Mouse (Mus musculus): ENCODE data around the gene Vma21-ps. TPM values are rescaled to one million over a fixed set of nuclear protein-coding genes. Genes with fewer than 3 reads are reported as not detected.

Gene Vma21-ps
- polyA plus RNA-seq, 1 experiment from 2014 or later = 0.74 TPM

DNA sequence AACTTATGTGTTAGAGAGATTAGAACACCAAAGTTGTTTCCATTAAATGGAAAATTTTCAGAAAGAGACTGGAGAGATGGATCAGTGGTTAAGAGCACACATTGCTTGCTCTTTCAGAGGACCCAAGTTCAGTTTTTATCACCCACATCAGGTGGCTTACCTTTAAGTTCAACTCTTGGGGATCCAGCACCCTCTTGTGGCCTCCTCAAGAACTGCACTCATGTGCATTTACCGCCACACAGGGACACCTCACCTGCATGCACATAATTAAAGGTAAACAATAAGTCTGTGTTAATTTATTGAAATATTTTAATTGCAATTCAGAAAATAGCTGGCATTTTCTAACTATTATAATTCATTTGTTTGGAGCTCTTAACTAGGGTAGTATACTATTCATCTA lies 37.3 kb downstream of the Vma21-ps start:
- H3K4me3 ChIP-seq (ENCODE audit: low read depth, low read length) = no peak overlapping the region
- WGBS (ENCODE audit: insufficient replicate concordance) = 98% methylated on average over 1 of the region's 1 CpGs
- H3K4me2 ChIP-seq (ENCODE audit: low read depth, low read length) = no peak overlapping the region
- ATAC-seq (ENCODE audit: low read depth) = no peak
- no peaks in the 10 kb centered on the region for H3K4me1 ChIP-seq (ENCODE audit: control insufficient read depth, low read depth, low read length)
- H3K27me3 ChIP-seq (ENCODE audit: control insufficient read depth, insufficient read depth, low read depth, low read length) = no peaks in the 10 kb centered on the region
- H3K36me3 ChIP-seq (ENCODE audit: control insufficient read depth, insufficient read depth) = peaks cover 62% of the 10 kb centered on the region
- H3K9ac ChIP-seq (ENCODE audit: low read depth, low read length) = no peak overlapping the region
- no peak overlapping the region for H3K27ac ChIP-seq (ENCODE audit: low read length)
- no peaks in the 10 kb centered on the region for H3K9me3 ChIP-seq (replicated peaks; ENCODE audit: control insufficient read depth, low read length)

Other genes starting within 250 kb of the Vma21-ps start
- gene Smc2, start 58.0 kb downstream of the Vma21-ps start, polyA plus RNA-seq (2015; fragmentation: Nextera tagmentation; extraction: Ambion mirVana) = 136 and 154 TPM in 2 replicates
- not detected in 2 replicates for gene Toporsl, start 99.0 kb upstream of the Vma21-ps start, polyA plus RNA-seq (2015; fragmentation: Nextera tagmentation; extraction: Ambion mirVana)